Mouse (Mus musculus) monocyte, adult 2 months (primary cell): ENCODE measurements around the gene Hnrnpl.

Source experiments
- DNase-seq, 2 experiments: peaks; one replicate each; pipeline ENCODE4 v3.0.0; 2022; ENCODE audit warnings: low spot score in 2 of 2, low read depth in 1 of 2

Gene Hnrnpl

GRCm38 (mm10) chr7:28808221-28808941 is at the start of gene Hnrnpl:
TSS of gene Hnrnpl (plus strand) at chr7:28808541.
- peak in 1 of 2 experiments; percentile 32 for DNase-seq

GRCm38 (mm10) chr7:28758623-28759022 is 49.7 kb upstream of the Hnrnpl start:
- DNase-seq, result no peak

- no peak for DNase-seq
Measured at GRCm38 (mm10) chr7:28761907-28762306, 46.4 kb upstream of the Hnrnpl start.

DNA sequence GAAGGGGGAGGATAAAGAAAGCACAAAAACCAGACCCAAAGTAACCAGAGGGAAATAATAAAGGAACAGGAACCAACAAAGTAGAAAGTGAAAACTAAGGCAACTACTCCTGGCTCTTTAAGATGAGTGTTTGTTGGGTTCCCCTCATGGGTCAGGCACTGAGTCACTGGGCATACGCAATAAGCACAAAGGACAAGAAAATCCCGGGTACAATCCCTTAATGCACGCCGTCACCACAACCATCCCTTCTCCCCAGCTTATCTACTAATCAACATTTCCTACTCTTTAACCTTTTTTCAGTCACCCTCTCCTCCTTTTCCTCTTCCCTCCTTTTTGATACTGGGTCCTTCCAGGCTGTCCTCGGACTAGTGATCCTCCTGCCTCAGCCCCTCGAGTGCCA is 43.1 kb upstream of the Hnrnpl start:
- peak in 1 of 2 experiments; percentile 62 for DNase-seq

DNA sequence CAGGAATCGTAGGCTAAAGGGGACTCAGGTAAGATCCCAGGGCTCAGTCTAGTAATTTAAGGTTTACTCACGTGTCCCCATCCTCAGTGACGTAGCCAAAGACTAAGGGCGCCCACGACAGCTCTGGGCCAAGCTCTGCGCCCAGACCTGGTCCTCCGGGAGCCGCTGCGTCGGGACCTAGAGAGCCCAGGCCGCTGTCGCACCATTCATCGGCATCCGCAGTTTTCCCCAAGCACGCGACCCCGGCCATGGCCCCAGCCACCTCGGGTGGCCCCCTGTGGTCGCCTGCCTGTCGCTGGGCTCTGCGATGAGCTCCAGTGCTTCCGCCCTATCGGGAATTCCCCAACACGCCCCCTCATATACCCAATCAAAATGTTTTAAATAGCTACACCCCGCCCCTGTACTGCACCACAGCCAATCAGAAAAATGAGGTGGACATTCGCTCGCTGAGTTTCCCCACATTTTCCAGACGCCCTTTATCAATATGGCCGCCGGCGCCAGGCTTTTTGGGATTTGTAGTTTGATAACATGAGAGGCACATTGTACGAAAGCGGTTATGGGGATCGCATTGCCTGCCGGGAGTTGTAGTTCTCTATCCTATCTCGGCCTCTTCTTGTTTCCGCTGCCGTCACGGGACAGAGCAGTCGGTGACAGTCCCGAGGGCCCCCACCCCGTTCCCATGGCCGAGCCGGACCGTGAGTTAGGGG is 42.0 kb upstream of the Hnrnpl start, which contains the start of gene Sirt2:
Gene Sirt2, plus strand, starts transcription at position 563 of the 707 bp plus-strand sequence.
- peak; percentile 97 to 98 for DNase-seq

DNA sequence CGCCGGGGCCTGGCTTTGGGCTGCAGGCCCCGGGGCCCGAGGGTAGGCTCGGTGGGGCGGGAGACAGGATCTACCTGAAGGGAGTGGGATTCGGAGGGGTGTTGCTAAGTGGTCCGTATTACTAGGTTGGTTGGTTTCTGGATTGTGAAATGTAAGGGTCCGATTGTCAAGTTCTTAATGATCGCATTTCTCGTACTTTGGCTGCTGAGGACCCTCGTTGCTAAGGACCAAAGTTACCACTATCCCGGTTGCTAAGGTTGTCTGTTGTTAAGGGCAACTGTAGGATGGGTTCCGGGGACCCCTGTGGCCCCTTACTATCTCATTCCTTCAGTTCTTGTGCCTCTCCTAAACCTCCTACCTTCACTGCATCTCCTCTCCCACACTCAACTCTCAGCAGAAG is 41.4 kb upstream of the Hnrnpl start:
- DNase-seq, result no peak

GRCm38 (mm10) chr7:28767462-28767965 is 40.8 kb upstream of the Hnrnpl start, which contains the start of gene Nfkbib:
TSS of gene Nfkbib (minus strand) at chr7:28767512.
- no peak for DNase-seq

DNA sequence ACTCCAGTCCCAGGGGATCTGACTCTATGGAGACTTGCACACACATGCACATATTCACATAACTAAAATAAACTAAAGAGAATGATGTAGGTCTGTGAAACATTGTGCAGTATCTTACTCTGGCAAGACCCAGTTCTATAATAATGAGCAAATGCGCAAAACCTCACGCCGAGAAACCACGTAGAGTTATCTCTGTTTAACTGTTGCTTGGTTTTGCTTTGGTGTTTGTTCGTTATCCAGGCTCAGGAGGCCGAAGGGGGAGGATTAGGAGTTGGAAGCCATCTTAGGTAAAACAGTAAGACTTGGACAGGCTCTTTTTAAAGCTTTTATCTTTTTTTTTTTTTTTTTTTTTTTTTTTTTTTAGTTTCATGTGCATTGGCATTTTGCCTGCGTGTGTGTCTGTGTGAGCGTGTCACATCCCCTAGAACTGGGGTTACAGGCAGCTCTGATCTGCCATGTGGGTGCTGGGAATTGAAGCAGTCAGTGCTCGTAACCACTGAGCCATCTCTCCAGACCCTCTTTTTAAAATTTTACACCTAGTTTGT is 38.9 kb upstream of the Hnrnpl start:
- DNase-seq, result no peak

GRCm38 (mm10) chr7:28770309-28770708 is 38.0 kb upstream of the Hnrnpl start:
- DNase-seq, result no peak

DNA sequence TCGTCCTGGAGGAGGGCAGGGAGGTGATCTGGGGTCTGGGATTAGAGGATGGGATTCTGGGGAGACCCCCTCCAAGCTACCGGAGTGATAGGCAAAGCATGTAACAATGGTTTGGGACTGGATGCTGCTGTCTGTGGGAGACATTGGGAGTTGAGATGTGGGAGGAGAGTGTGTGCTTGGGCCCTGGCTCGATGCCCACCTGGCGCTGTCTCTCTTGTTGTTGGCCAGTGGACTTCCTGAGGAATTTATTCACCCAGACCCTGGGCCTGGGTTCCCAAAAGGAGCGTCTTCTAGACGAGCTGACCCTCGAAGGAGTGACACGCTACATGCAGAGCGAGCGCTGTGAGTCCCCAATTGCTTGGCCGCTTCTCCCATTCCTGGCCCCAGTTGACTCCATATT is 36.5 kb upstream of the Hnrnpl start:
- DNase-seq, result no peak

- DNase-seq, result no peak
Measured at GRCm38 (mm10) chr7:28773163-28773562, 35.2 kb upstream of the Hnrnpl start.

- no peak for DNase-seq
Measured at GRCm38 (mm10) chr7:28774164-28774563, 34.2 kb upstream of the Hnrnpl start.

DNA sequence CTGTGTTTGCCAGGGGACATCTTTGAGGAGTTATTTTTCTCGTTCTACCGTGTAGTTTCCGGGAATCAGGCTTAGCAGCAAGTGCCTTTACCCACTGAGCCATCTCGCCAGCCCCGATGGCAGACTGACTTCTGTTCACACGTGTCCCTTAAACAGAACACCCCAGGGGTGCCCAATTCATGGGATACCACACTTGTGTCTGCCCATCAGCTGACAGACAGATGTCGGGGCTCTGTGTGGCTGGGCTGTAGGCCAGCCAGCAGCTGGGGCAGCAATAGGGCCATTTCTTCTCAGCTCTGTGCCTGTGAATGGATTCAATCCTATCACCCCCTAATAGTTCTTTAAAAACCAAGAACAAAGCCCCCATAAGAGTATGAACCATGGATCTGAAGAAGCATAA is 33.2 kb upstream of the Hnrnpl start:
- no peak for DNase-seq

DNA sequence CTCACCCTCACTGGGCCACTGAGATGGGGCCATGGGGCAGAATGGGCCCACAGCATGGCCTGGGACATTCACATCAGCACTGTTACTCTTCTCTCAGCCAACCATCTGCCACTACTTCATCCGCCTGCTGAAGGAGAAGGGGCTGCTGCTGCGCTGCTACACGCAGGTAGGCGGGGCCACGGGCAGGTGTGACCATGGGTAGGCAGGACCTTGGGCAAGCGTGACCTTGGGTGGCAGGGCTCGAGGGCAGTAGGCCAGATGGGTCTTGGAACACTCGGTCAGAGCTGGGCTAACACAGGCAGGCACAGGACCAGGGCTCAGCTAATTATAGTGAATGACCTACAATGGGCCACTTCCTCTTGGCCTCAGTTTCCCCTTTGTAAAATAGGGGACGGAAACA is 29.5 kb upstream of the Hnrnpl start:
- no peak for DNase-seq

- peak; percentile 72 to 83 for DNase-seq
Measured at GRCm38 (mm10) chr7:28780067-28780658, 28.2 kb upstream of the Hnrnpl start.

- DNase-seq, result no peak
Measured at GRCm38 (mm10) chr7:28780857-28781256, 27.5 kb upstream of the Hnrnpl start.

DNA sequence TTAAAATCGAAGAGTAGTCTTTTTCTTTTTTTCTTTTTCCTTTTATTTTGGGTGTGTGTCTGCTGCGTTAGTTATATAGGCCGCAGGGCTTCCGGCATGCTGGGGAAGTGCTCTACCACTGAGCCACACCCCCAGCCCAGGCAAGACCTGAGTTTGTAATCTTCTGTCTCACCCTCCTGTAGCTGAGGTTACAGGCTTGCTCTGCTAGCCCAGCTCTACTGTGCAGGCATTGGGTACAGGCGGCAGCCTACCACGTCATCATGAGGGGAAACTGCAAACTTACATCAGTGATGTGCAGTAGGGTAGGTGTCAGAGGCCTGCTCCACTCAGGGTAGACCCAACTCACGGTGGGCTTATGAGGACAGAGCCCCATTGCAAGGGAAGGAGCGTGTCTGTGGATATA is 27.1 kb upstream of the Hnrnpl start:
- peak in 1 of 2 experiments; percentile 12 for DNase-seq

- DNase-seq, result no peak
Measured at GRCm38 (mm10) chr7:28785161-28785560, 23.2 kb upstream of the Hnrnpl start.

DNA sequence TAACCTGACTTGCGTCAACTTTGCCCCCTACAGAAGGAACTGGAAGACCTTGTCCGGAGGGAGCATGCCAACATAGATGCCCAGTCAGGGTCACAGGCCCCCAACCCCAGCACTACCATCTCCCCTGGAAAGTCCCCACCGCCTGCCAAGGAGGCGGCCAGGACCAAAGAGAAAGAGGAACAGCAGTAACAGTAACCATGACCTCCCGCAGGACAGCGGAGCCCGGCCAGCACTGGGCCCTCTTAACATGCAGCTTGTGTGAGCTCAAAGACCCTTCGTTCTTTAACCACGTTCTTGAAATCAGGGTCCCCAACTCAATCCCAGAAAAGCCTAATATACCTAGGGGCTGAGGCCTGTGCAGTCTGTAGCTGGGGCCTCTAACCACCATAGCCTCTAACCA is 20.5 kb upstream of the Hnrnpl start:
- no peak for DNase-seq

DNA sequence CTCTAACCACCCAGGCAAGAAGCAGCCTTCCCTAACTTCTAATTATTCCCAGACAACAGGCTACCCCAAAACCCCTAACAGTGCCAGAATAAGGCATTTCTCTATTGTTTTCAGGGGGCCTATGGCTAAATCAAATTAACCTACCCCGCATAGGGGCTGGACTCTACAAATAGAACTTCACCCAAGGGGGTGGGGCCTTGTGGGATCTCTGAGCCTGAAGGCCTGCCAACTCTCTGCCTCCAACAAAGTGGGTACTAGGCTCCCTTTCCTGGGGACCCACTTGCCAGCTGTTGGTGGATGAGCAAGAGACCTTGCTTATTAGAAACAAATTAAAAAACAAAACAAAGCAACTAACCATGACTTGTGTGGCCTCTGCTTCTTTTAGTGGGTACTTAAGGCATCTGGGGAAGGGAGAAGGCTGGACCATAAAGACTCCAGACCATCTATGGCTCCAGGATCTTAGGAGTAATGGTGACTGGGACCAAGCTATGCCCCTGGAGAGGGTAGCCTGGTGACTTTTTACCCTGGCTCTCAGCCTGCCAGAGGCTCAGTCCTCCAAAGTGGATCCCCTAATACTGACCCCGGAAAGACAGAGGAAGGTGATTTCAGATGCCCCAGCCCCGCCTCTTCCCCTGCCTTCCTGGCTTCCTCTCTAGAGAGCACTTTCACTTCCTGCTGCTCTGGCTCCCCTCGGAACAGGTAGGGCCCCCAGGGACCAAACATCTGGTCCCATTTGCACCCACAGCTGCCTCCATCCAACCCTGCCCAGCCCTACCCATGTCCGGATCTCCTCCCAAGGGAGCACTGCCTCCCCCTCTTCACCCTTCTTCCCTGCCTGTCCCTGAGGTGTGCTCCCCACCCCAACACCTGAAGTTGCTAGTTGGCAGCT is 19.8 kb upstream of the Hnrnpl start, which contains the start of gene Rinl:
Gene Rinl, plus strand, starts transcription at position 663 of the 889 bp plus-strand sequence.
- DNase-seq, result no peak
